Comparison of ENCODE assay signal across 9 mouse cellular contexts in genomic region chr13:36019309-36020274, GRCm38 (mm10).
DNase-seq lines count a peak whose midpoint lies in the region; ATAC-seq and TF ChIP-seq lines count a peak whose summit lies in the region.
"Had no signal": no experiment of that assay in that cellular context is flagged by ENCODE, and none has a peak within 500 bp of the region (broad histone marks: within the 10 kb centered on the region; RNA-seq: fewer than 3 reads in every experiment).

No protein-coding gene starts in this region.

- no peaks in the 10 kb centered on the region for H3K9me3 ChIP-seq in G1E (replicated peaks)
- H3K9me3 ChIP-seq in embryonic facial prominence, embryonic 14.5 days (ENCODE audit: control insufficient read depth, low read length): no peaks in the 10 kb centered on the region
- no peaks in the 10 kb centered on the region for H3K9me3 ChIP-seq in hindbrain, embryonic 13.5 days
- no peaks in the 10 kb centered on the region for H3K9me3 ChIP-seq in lung, embryonic 16.5 days (ENCODE audit: control insufficient read depth, low read length)
- H3K9me3 ChIP-seq: heart, embryonic 15.5 days had no signal

- H3K4me3 ChIP-seq in G1E (ENCODE audit: low read depth, low read length): no peak overlapping the region
- no peak overlapping the region for H3K4me3 ChIP-seq in bone marrow, adult 2 months (replicated peaks; ENCODE audit: control insufficient read depth, low read depth, low read length)
- H3K4me3 ChIP-seq in embryonic facial prominence, embryonic 14.5 days (ENCODE audit: low read depth, low read length): no peak overlapping the region
- no peak overlapping the region for H3K4me3 ChIP-seq in hindbrain, embryonic 13.5 days
- H3K4me3 ChIP-seq in lung, embryonic 16.5 days (ENCODE audit: low read length): no peak overlapping the region
- H3K4me3 ChIP-seq: heart, embryonic 15.5 days had no signal

- no peak for ATAC-seq in G1E (ENCODE audit: extremely low read depth, insufficient number of reproducible peaks, low FRiP score, poor library complexity, severe bottlenecking)
- peak; percentile 79 for ATAC-seq in embryonic facial prominence, embryonic 14.5 days (ENCODE audit: low read depth)
- ATAC-seq in hindbrain, embryonic 13.5 days (ENCODE audit: low FRiP score): peak; percentile 86
- ATAC-seq in lung, embryonic 16.5 days (ENCODE audit: low read depth): peak; percentile 41; the same call in 1 of the 2 replicates

- peaks cover 61% of the 10 kb centered on the region for H3K36me3 ChIP-seq in G1E (replicated peaks)
- no peaks in the 10 kb centered on the region for H3K36me3 ChIP-seq in embryonic facial prominence, embryonic 14.5 days (ENCODE audit: control insufficient read depth, insufficient read depth, low read length)
- no peaks in the 10 kb centered on the region for H3K36me3 ChIP-seq in hindbrain, embryonic 13.5 days
- H3K36me3 ChIP-seq in lung, embryonic 16.5 days (ENCODE audit: control insufficient read depth, insufficient read depth, low read length): no peaks in the 10 kb centered on the region
- H3K36me3 ChIP-seq: heart, embryonic 15.5 days had no signal

- no peak overlapping the region for H3K4me2 ChIP-seq in embryonic facial prominence, embryonic 14.5 days (ENCODE audit: low read depth, low read length)
- no peak overlapping the region for H3K4me2 ChIP-seq in hindbrain, embryonic 13.5 days
- H3K4me2 ChIP-seq in lung, embryonic 16.5 days (ENCODE audit: low read depth, low read length): no peak overlapping the region
- H3K4me2 ChIP-seq: heart, embryonic 15.5 days had no signal

- peaks cover 14% of the 10 kb centered on the region; the same call in 1 of the 2 replicates for H3K4me1 ChIP-seq in G1E (ENCODE audit: insufficient read depth, low read depth, low read length)
- no peaks in the 10 kb centered on the region; the same call in 1 of the 2 replicates for H3K4me1 ChIP-seq in bone marrow, adult 2 months (ENCODE audit: control insufficient read depth, insufficient read depth, low read length)
- no peaks in the 10 kb centered on the region for H3K4me1 ChIP-seq in embryonic facial prominence, embryonic 14.5 days (ENCODE audit: control insufficient read depth, insufficient read depth, low read length)
- H3K4me1 ChIP-seq in hindbrain, embryonic 13.5 days (replicated peaks): peaks cover 27% of the 10 kb centered on the region
- H3K4me1 ChIP-seq in lung, embryonic 16.5 days (replicated peaks; ENCODE audit: control insufficient read depth, insufficient read depth, low read length): peaks cover 5% of the 10 kb centered on the region; the same call in 1 of the 2 replicates

- H3K9ac ChIP-seq in embryonic facial prominence, embryonic 14.5 days (ENCODE audit: low read depth, low read length): no peak overlapping the region
- peak overlapping the region; percentile 40; the same call in 1 of the 2 replicates for H3K9ac ChIP-seq in hindbrain, embryonic 13.5 days
- H3K9ac ChIP-seq in lung, embryonic 16.5 days (ENCODE audit: low read length): no peak overlapping the region
- H3K9ac ChIP-seq: heart, embryonic 15.5 days had no signal

- DNase-seq in G1E (ENCODE audit: low spot score): peak; percentile 6
- peak; percentile 95 for DNase-seq in embryonic facial prominence, embryonic 14.5 days (ENCODE audit: low spot score)
- DNase-seq in layer of hippocampus, adult 8-10 months (ENCODE audit: low spot score in 2 of 2): peak; percentile 41 to 71
- peak; percentile 78 for DNase-seq in retina, postnatal 1 day
- peak; percentile 23 to 33 for DNase-seq in urinary bladder, postnatal 36 days (ENCODE audit: low spot score in 2 of 2)

- H3K27ac ChIP-seq in bone marrow, adult 2 months (ENCODE audit: control insufficient read depth, insufficient read depth, low read depth, low read length, poor library complexity): no peak overlapping the region
- H3K27ac ChIP-seq in embryonic facial prominence, embryonic 14.5 days (replicated peaks; ENCODE audit: low read depth, low read length): no peak overlapping the region; the same call in 1 of the 2 replicates
- H3K27ac ChIP-seq in hindbrain, embryonic 13.5 days: peak overlapping the region; percentile 87
- H3K27ac ChIP-seq in lung, embryonic 16.5 days (ENCODE audit: low read length): no peak overlapping the region
- H3K27ac ChIP-seq: heart, embryonic 15.5 days had no signal

- TF ChIP-seq POLR2A in bone marrow, adult 2 months (IDR thresholded peaks at IDR 0.05; ENCODE audit: borderline replicate concordance, control insufficient read depth, low read depth, low read length): no peak

- H3K27me3 ChIP-seq in G1E (ENCODE audit: insufficient read depth, low read length): no peaks in the 10 kb centered on the region
- no peaks in the 10 kb centered on the region for H3K27me3 ChIP-seq in embryonic facial prominence, embryonic 14.5 days (replicated peaks; ENCODE audit: control insufficient read depth, insufficient read depth, low read length)
- H3K27me3 ChIP-seq in hindbrain, embryonic 13.5 days: no peaks in the 10 kb centered on the region
- no peaks in the 10 kb centered on the region for H3K27me3 ChIP-seq in lung, embryonic 16.5 days (ENCODE audit: control insufficient read depth, insufficient read depth, low read depth, low read length)
- H3K27me3 ChIP-seq: heart, embryonic 15.5 days had no signal

- TF ChIP-seq CTCF in G1E (IDR thresholded peaks at IDR 0.05; ENCODE audit: low read depth, low read length): no peak
- 0 out of 2 replicates have a peak, but pooled peaks have one; percentile 26 for TF ChIP-seq CTCF in bone marrow, adult 2 months (IDR thresholded peaks at IDR 0.05; ENCODE audit: control insufficient read depth, insufficient read depth, low read length)

- WGBS in bone marrow, adult 2 months: 76% methylated on average over 10 of the region's 10 CpGs
- 54% methylated on average over 10 of the region's 10 CpGs for WGBS in embryonic facial prominence, embryonic 14.5 days
- WGBS in hindbrain, embryonic 13.5 days: 36% methylated on average over 10 of the region's 10 CpGs
- WGBS in lung, embryonic 16.5 days: 62% methylated on average over 10 of the region's 10 CpGs

Comparison
In these comparisons a context has a peak if more than half of its experiments do, and no peak if none do; other contexts are left out.
1. DNase-seq: peak in every context shown above with its lines; median percentile 95 in embryonic facial prominence, embryonic 14.5 days; 78 in retina, postnatal 1 day; 56 in layer of hippocampus, adult 8-10 months; 28 in urinary bladder, postnatal 36 days; 6 in G1E.